Mouse (Mus musculus): ENCODE data around the gene Myocd. TPM values are rescaled to one million over a fixed set of nuclear protein-coding genes. Genes with fewer than 3 reads are reported as not detected.

Gene Myocd
- polyA plus RNA-seq, 1 experiment from 2014 or later = 0.49 TPM

DNA sequence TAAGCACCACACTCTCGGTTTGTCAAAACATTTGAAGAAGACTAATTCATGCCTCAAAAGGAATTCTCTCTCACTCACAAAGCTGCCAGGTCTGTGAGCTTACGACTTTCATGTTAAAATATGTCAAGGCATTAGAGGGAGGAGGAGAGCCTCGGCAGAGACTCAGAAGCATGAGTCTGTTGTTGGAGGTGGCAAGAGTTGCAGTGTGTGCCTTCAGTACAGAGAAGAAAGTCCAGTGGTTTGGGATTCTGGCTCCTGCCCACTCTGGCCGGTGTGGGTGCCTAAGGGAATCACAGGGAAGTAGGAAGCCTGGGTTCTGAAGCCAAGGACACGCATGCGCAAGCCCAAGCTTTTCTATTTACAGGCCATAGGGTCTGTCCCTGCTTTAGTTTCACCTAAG, 14.2 kb downstream of the Myocd start:
- Histone ChIP-seq H3K4me2 (no peak overlapping the region), H3K27me3 (no peaks in the 10 kb centered on the region), H3K36me3 (no peaks in the 10 kb centered on the region), H3K9ac (replicated peaks) (no peak overlapping the region), H3K9me3 (no peaks in the 10 kb centered on the region), H3K27ac (no peak overlapping the region), H3K4me1 (replicated peaks) (no peaks in the 10 kb centered on the region), H3K4me3 (replicated peaks) (no peak overlapping the region)
- WGBS = 75% methylated on average over 6 of the region's 6 CpGs
- ATAC-seq (ENCODE audit: insufficient number of reproducible peaks, insufficient read depth, low FRiP score, low TSS enrichment, low read depth) = no peak

DNA sequence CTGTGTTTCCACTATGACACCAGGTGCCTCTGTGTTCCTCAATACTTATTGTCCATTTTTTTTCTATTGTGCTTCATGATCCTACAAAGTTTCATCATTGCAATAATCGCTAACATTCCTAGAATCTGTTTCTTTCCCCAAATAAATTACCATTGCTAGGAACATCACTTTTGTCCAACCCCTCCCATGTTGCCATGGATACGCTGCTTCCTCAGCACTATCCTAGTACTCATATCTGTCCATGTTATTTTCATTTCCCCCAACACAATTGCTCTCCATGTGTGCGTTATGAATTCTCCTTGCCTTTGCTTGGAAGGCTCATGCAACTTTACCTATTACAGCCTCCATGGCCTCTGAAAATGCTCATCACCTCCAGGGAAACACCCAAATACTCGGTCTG, 19.4 kb downstream of the Myocd start:
- Histone ChIP-seq H3K4me1 (replicated peaks) (no peaks in the 10 kb centered on the region), H3K9me3 (no peaks in the 10 kb centered on the region), H3K4me2 (no peak overlapping the region), H3K27me3 (no peaks in the 10 kb centered on the region), H3K4me3 (replicated peaks) (no peak overlapping the region), H3K27ac (no peak overlapping the region), H3K36me3 (no peaks in the 10 kb centered on the region), H3K9ac (replicated peaks) (no peak overlapping the region)
- 95% methylated on average over 4 of the region's 4 CpGs for WGBS
- no peak for ATAC-seq (ENCODE audit: insufficient number of reproducible peaks, insufficient read depth, low FRiP score, low TSS enrichment, low read depth)

GRCm38 (mm10) chr11:65246301-65247054, 23.3 kb downstream of the Myocd start:
- H3K27me3 ChIP-seq = no peaks in the 10 kb centered on the region
- no peaks in the 10 kb centered on the region for H3K36me3 ChIP-seq
- H3K9me3 ChIP-seq = no peaks in the 10 kb centered on the region
- WGBS = 86% methylated on average over 8 of the region's 8 CpGs
- no peak overlapping the region for H3K9ac ChIP-seq (replicated peaks)
- H3K27ac ChIP-seq = no peak overlapping the region
- H3K4me3 ChIP-seq (replicated peaks) = no peak overlapping the region
- H3K4me1 ChIP-seq (replicated peaks) = no peaks in the 10 kb centered on the region
- ATAC-seq (ENCODE audit: insufficient number of reproducible peaks, insufficient read depth, low FRiP score, low TSS enrichment, low read depth) = no peak
- H3K4me2 ChIP-seq = no peak overlapping the region

- H3K4me3 ChIP-seq (replicated peaks) = no peak overlapping the region
- H3K27me3 ChIP-seq = no peaks in the 10 kb centered on the region
- no peaks in the 10 kb centered on the region for H3K4me1 ChIP-seq (replicated peaks)
- no peaks in the 10 kb centered on the region for H3K9me3 ChIP-seq
- no peak overlapping the region for H3K4me2 ChIP-seq
- WGBS = 73% methylated on average over 3 of the region's 3 CpGs
- H3K36me3 ChIP-seq = no peaks in the 10 kb centered on the region
- no peak for ATAC-seq (ENCODE audit: insufficient number of reproducible peaks, insufficient read depth, low FRiP score, low TSS enrichment, low read depth)
- no peak overlapping the region for H3K9ac ChIP-seq (replicated peaks)
- H3K27ac ChIP-seq = no peak overlapping the region
These were observed 26.2 kb downstream of the Myocd start for GRCm38 (mm10) chr11:65243593-65243992.

GRCm38 (mm10) chr11:65240521-65240920, 29.3 kb downstream of the Myocd start:
- no peak overlapping the region for H3K27ac ChIP-seq
- 59% methylated on average over 7 of the region's 7 CpGs for WGBS
- H3K36me3 ChIP-seq = no peaks in the 10 kb centered on the region
- no peaks in the 10 kb centered on the region for H3K27me3 ChIP-seq
- H3K4me2 ChIP-seq = no peak overlapping the region
- no peaks in the 10 kb centered on the region for H3K4me1 ChIP-seq (replicated peaks)
- no peak for ATAC-seq (ENCODE audit: insufficient number of reproducible peaks, insufficient read depth, low FRiP score, low TSS enrichment, low read depth)
- H3K4me3 ChIP-seq (replicated peaks) = no peak overlapping the region
- no peaks in the 10 kb centered on the region for H3K9me3 ChIP-seq
- H3K9ac ChIP-seq (replicated peaks) = no peak overlapping the region

GRCm38 (mm10) chr11:65237896-65238295, 31.9 kb downstream of the Myocd start:
- no peak overlapping the region for H3K4me3 ChIP-seq (replicated peaks)
- 85% methylated on average over 3 of the region's 3 CpGs for WGBS

GRCm38 (mm10) chr11:65236907-65237306, 32.9 kb downstream of the Myocd start:
- no peaks in the 10 kb centered on the region for H3K4me1 ChIP-seq (replicated peaks)
- no peak overlapping the region for H3K27ac ChIP-seq
- no peaks in the 10 kb centered on the region for H3K36me3 ChIP-seq
- no peaks in the 10 kb centered on the region for H3K27me3 ChIP-seq
- no peak overlapping the region for H3K4me2 ChIP-seq
- H3K4me3 ChIP-seq (replicated peaks) = no peak overlapping the region
- 87% methylated on average over 2 of the region's 2 CpGs for WGBS
- ATAC-seq (ENCODE audit: insufficient number of reproducible peaks, insufficient read depth, low FRiP score, low TSS enrichment, low read depth) = no peak
- no peak overlapping the region for H3K9ac ChIP-seq (replicated peaks)
- H3K9me3 ChIP-seq = no peaks in the 10 kb centered on the region

More at GRCm38 (mm10) chr11:65237896-65238295, 31.9 kb downstream of the Myocd start:
- Histone ChIP-seq H3K9me3 (no peaks in the 10 kb centered on the region), H3K4me2 (no peak overlapping the region), H3K36me3 (no peaks in the 10 kb centered on the region), H3K27ac (no peak overlapping the region), H3K4me1 (replicated peaks) (no peaks in the 10 kb centered on the region), H3K27me3 (no peaks in the 10 kb centered on the region), H3K9ac (replicated peaks) (no peak overlapping the region)
- no peak for ATAC-seq (ENCODE audit: insufficient number of reproducible peaks, insufficient read depth, low FRiP score, low TSS enrichment, low read depth)

DNA sequence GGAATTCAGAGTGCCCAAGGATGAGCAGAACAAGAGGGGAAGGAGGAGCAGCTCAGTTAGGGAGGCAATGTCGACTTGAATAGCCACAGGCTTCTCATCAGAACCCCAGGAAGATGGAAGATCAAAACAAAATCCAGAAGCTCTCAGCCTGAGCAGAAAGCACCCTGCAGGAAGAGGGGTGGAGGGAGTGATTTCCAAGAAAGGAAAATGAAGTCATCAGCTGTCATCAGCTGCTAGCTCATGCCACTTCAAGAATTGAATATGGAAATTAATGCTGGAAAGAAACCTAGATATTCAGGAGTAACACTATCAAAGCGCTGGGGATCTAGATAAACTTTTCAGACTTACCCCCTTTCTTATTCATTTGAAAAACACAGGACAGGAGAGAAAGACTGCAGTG, 34.4 kb downstream of the Myocd start:
- no peaks in the 10 kb centered on the region for H3K9me3 ChIP-seq
- WGBS = 45% methylated on average over 2 of the region's 2 CpGs
- H3K27ac ChIP-seq = no peak overlapping the region
- H3K27me3 ChIP-seq = no peaks in the 10 kb centered on the region
- no peaks in the 10 kb centered on the region for H3K36me3 ChIP-seq
- no peak overlapping the region for H3K9ac ChIP-seq (replicated peaks)
- no peak for ATAC-seq (ENCODE audit: insufficient number of reproducible peaks, insufficient read depth, low FRiP score, low TSS enrichment, low read depth)
- no peak overlapping the region for H3K4me2 ChIP-seq
- no peaks in the 10 kb centered on the region for H3K4me1 ChIP-seq (replicated peaks)
- H3K4me3 ChIP-seq (replicated peaks) = no peak overlapping the region

- ATAC-seq (ENCODE audit: insufficient number of reproducible peaks, insufficient read depth, low FRiP score, low TSS enrichment, low read depth) = no peak
- 67% methylated on average over 4 of the region's 4 CpGs for WGBS
- no peak overlapping the region for H3K27ac ChIP-seq
- no peak overlapping the region for H3K4me3 ChIP-seq (replicated peaks)
- H3K27me3 ChIP-seq = no peaks in the 10 kb centered on the region
- H3K4me1 ChIP-seq (replicated peaks) = peaks cover 6% of the 10 kb centered on the region
- no peak overlapping the region for H3K4me2 ChIP-seq
- no peaks in the 10 kb centered on the region for H3K36me3 ChIP-seq
- no peak overlapping the region for H3K9ac ChIP-seq (replicated peaks)
- no peaks in the 10 kb centered on the region for H3K9me3 ChIP-seq
These were observed 38.0 kb downstream of the Myocd start for GRCm38 (mm10) chr11:65231771-65232170.

GRCm38 (mm10) chr11:65226766-65227165, 43.0 kb downstream of the Myocd start:
- H3K4me3 ChIP-seq (replicated peaks) = no peak overlapping the region
- H3K27ac ChIP-seq = peak overlapping the region; percentile 9; the same call in 1 of the 2 replicates
- no peak overlapping the region for H3K4me2 ChIP-seq
- no peaks in the 10 kb centered on the region for H3K27me3 ChIP-seq
- no peaks in the 10 kb centered on the region for H3K36me3 ChIP-seq
- no peak overlapping the region for H3K9ac ChIP-seq (replicated peaks)
- ATAC-seq (ENCODE audit: insufficient number of reproducible peaks, insufficient read depth, low FRiP score, low TSS enrichment, low read depth) = no peak
- H3K9me3 ChIP-seq = no peaks in the 10 kb centered on the region
- WGBS = 30% methylated on average over 10 of the region's 10 CpGs
- peaks cover 13% of the 10 kb centered on the region for H3K4me1 ChIP-seq (replicated peaks)

GRCm38 (mm10) chr11:65214954-65215629, 54.7 kb downstream of the Myocd start:
- Histone ChIP-seq H3K9ac (replicated peaks) (no peak overlapping the region), H3K4me2 (no peak overlapping the region), H3K27ac (no peak overlapping the region), H3K9me3 (no peaks in the 10 kb centered on the region), H3K4me3 (replicated peaks) (no peak overlapping the region), H3K27me3 (no peaks in the 10 kb centered on the region), H3K36me3 (no peaks in the 10 kb centered on the region), H3K4me1 (replicated peaks) (0 out of 2 replicates have a peak, but pooled peaks cover 3% of the 10 kb centered on the region)
- no peak for ATAC-seq (ENCODE audit: insufficient number of reproducible peaks, insufficient read depth, low FRiP score, low TSS enrichment, low read depth)
- WGBS = 68% methylated on average over 9 of the region's 9 CpGs

All from limb, embryonic 12.5 days (tissue).